ENCODE assay signal across 20 mouse cellular contexts in the genomic region with DNA sequence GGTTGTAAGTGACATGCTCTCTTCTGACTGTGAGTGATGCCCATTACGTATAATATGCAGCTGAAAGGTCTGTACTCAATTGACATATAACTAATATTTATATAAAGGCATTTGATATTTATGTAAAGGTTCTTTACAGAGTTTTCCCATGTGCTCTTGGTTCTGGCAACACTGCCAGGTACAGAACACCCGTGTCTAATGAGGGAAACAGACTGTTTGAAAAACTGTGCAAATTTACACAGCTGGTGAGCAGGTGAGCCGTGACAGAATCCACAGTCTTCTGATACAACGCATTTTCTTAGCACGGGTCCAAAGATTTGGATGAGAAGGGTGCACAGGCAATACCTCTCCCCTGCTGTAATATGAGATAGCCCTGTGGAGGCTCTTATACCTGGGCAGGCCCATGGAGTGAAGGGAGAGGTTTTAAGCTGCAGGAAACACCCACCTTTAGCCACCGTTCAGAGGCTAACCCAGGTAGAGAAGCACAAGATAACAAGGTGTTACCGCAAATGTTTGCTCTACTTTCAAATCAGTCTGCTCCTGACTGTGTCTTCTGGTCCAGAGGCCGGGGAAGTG.
"Had no signal": no experiment of that assay in that cellular context is flagged by ENCODE, and none has a peak within 500 bp of the region (broad histone marks: within the 10 kb centered on the region; RNA-seq: fewer than 3 reads in every experiment).

No protein-coding gene starts in this region.

- H3K36me3 ChIP-seq: liver, embryonic 12.5 days; midbrain, embryonic 10.5 days; midbrain, embryonic 12.5 days; neural tube, embryonic 13.5 days; neural tube, embryonic 15.5 days had no signal

- ATAC-seq: liver, embryonic 12.5 days; lung, postnatal 0 days; midbrain, embryonic 16.5 days had no signal

- H3K4me2 ChIP-seq: liver, embryonic 12.5 days; midbrain, embryonic 12.5 days; neural tube, embryonic 13.5 days; neural tube, embryonic 15.5 days had no signal

- H3K4me1 ChIP-seq: liver, embryonic 12.5 days; midbrain, embryonic 10.5 days; midbrain, embryonic 12.5 days; neural tube, embryonic 13.5 days; neural tube, embryonic 15.5 days had no signal

- H3K4me3 ChIP-seq: liver, embryonic 12.5 days; midbrain, embryonic 10.5 days; midbrain, embryonic 12.5 days; myocyte; neural tube, embryonic 13.5 days; neural tube, embryonic 15.5 days had no signal

- H3K9me3 ChIP-seq: liver, embryonic 12.5 days; midbrain, embryonic 10.5 days; midbrain, embryonic 12.5 days; neural tube, embryonic 13.5 days; neural tube, embryonic 15.5 days had no signal

- H3K27ac ChIP-seq: liver, embryonic 12.5 days; liver, embryonic 14.5 days; midbrain, embryonic 10.5 days; midbrain, embryonic 12.5 days; neural tube, embryonic 13.5 days; neural tube, embryonic 15.5 days had no signal

- H3K9ac ChIP-seq: liver, embryonic 12.5 days; liver, embryonic 14.5 days; midbrain, embryonic 12.5 days; neural tube, embryonic 13.5 days; neural tube, embryonic 15.5 days had no signal

- DNase-seq: lung, adult 2 months; lung, postnatal 4 days; midbrain, embryonic 14.5 days; retina, postnatal 1 day; right cerebral cortex, adult 18-20 months; right cerebral cortex, postnatal 25 days; right cerebral cortex, postnatal 4 days; spleen, adult 18-20 months; thymus, adult 2 months; thymus, postnatal 25 days; thymus, postnatal 4 days had no signal

- H3K27me3 ChIP-seq: liver, embryonic 12.5 days; midbrain, embryonic 12.5 days; neural tube, embryonic 13.5 days; neural tube, embryonic 15.5 days had no signal
